Mouse (Mus musculus): ENCODE measurements around the gene Cyp2c65. TPM values are rescaled to one million over a fixed set of nuclear protein-coding genes. Genes with fewer than 3 reads are reported as not detected.
"Not testable (repeated sequence)": the region's sequence is repeated elsewhere in the genome, so short reads cannot be mapped to it uniquely, and the experiment has no call there.

Cyp2c65 gene
- polyA plus RNA-seq (2015; fragmentation: Nextera tagmentation; extraction: Ambion mirVana): 0.07 TPM in 1 of 2 replicates, not detected in the other

DNA sequence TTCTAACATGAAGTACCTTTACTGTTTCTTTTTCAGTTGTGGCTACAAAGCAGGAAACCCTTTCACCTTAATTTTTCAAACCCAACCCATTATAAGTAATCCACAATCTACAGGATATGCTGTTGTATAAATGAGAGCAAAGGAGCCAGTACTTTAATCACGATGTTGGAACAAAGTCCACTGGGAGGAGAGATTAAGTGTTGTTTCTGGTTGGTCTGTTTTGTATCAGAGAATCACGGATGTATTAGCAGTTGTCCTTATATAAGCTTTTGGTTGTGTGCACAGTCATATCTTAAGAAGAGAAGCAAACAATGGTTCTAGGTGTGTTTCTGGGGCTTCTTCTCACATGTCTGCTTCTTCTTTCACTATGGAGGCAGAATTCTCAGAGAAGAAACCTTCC is at the start of gene Cyp2c65:
TSS of gene Cyp2c65 (plus strand) at position 297 of the 400 bp plus-strand sequence.
- no peaks in the 10 kb centered on the region for H3K36me3 ChIP-seq (ENCODE audit: control insufficient read depth, insufficient read depth)
- H3K4me3 ChIP-seq (ENCODE audit: low read length): no peak within 1 kb of the TSS
- no peak for ATAC-seq (replicated peaks; ENCODE audit: extremely low read depth, insufficient read depth, low FRiP score)

DNA sequence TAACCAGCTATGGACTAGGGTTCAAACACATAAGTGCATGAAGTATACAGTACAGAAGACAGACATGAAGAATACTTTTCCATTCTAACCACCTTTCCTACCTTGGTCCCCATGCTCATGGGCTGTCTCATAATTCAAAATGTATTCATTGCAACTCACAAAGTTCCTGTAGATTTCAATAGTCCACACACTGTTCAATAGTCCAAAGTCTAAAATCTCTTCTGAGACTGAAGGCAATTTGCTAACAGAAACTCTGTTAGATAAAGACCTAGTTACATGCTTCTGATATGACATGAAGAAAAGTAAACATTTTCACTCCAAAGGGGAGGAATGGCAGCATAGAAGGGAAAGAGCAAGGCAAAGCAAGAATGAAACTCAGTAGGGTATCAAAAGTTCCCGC is 2.9 kb upstream of the Cyp2c65 start:
- no peak overlapping the region for H3K27ac ChIP-seq (ENCODE audit: low read length)
- no peak overlapping the region for H3K4me2 ChIP-seq (ENCODE audit: low read depth, low read length)
- no peak overlapping the region for H3K4me3 ChIP-seq (ENCODE audit: low read length)
- H3K27me3 ChIP-seq (ENCODE audit: control insufficient read depth, insufficient read depth, low read length): no peaks in the 10 kb centered on the region
- H3K9ac ChIP-seq (ENCODE audit: low read length): no peak overlapping the region
- no peak for ATAC-seq (replicated peaks; ENCODE audit: extremely low read depth, insufficient read depth, low FRiP score)
- H3K9me3 ChIP-seq (replicated peaks; ENCODE audit: control insufficient read depth, low read length): no peaks in the 10 kb centered on the region
- WGBS: 83% methylated on average over 1 of the region's 1 CpGs
- no peaks in the 10 kb centered on the region for H3K36me3 ChIP-seq (ENCODE audit: control insufficient read depth, insufficient read depth)
- H3K4me1 ChIP-seq (ENCODE audit: control insufficient read depth, insufficient read depth, low read length): no peaks in the 10 kb centered on the region

More for the DNA sequence above, at the start of gene Cyp2c65:
- WGBS: 40% methylated on average over 2 of the region's 2 CpGs
- no peak within 1 kb of the TSS for H3K4me2 ChIP-seq (ENCODE audit: low read depth, low read length)
- no peaks in the 10 kb centered on the region for H3K27me3 ChIP-seq (ENCODE audit: control insufficient read depth, insufficient read depth, low read length)
- H3K4me1 ChIP-seq (ENCODE audit: control insufficient read depth, insufficient read depth, low read length): no peaks in the 10 kb centered on the region
- H3K27ac ChIP-seq (ENCODE audit: low read length): no peak within 1 kb of the TSS
- no peak within 1 kb of the TSS for H3K9ac ChIP-seq (ENCODE audit: low read length)
- no peaks in the 10 kb centered on the region for H3K9me3 ChIP-seq (replicated peaks; ENCODE audit: control insufficient read depth, low read length)

GRCm38 (mm10) chr19:39098779-39099178 is 38.0 kb downstream of the Cyp2c65 start:
- not testable (repeated sequence) for H3K27ac ChIP-seq (ENCODE audit: low read length); ATAC-seq (replicated peaks; ENCODE audit: extremely low read depth, insufficient read depth, low FRiP score); H3K9ac ChIP-seq (ENCODE audit: low read length); H3K4me2 ChIP-seq (ENCODE audit: low read depth, low read length); H3K4me3 ChIP-seq (ENCODE audit: low read length); H3K27me3 ChIP-seq (ENCODE audit: control insufficient read depth, insufficient read depth, low read length); H3K36me3 ChIP-seq (ENCODE audit: control insufficient read depth, insufficient read depth); H3K4me1 ChIP-seq (ENCODE audit: control insufficient read depth, insufficient read depth, low read length)
- WGBS: 60% methylated on average over 2 of the region's 2 CpGs
- H3K9me3 ChIP-seq (replicated peaks; ENCODE audit: control insufficient read depth, low read length): peaks cover 15% of the 10 kb centered on the region

DNA sequence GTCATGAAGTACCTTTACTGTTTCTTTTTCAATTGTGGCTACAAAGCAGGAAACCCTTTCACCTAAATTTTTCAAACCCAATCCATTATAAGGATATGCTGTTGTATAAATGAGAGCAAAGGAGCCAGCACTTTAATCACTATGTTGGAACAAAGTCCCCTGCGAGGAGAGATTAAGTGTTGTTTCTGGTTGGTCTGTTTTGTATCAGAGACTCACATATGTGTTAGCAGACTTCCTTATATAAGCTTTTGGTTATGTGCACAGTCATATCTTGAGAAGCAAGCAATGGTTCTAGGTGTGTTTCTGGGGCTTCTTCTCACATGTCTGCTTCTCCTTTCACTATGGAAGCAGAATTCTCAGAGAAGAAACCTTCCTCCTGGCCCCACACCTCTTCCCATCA is 52.8 kb downstream of the Cyp2c65 start, which contains the start of gene Cyp2c66:
TSS of gene Cyp2c66 (plus strand) at position 255 of the 400 bp plus-strand sequence.
- 63% methylated on average over 1 of the region's 1 CpGs for WGBS
- H3K27ac ChIP-seq (ENCODE audit: low read length): no peak within 1 kb of the TSS
- H3K36me3 ChIP-seq (ENCODE audit: control insufficient read depth, insufficient read depth): no peaks in the 10 kb centered on the region
- H3K27me3 ChIP-seq (ENCODE audit: control insufficient read depth, insufficient read depth, low read length): no peaks in the 10 kb centered on the region
- H3K4me2 ChIP-seq (ENCODE audit: low read depth, low read length): no peak within 1 kb of the TSS
- H3K4me1 ChIP-seq (ENCODE audit: control insufficient read depth, insufficient read depth, low read length): no peaks in the 10 kb centered on the region
- no peaks in the 10 kb centered on the region for H3K9me3 ChIP-seq (replicated peaks; ENCODE audit: control insufficient read depth, low read length)
- ATAC-seq (replicated peaks; ENCODE audit: extremely low read depth, insufficient read depth, low FRiP score): no peak
- no peak within 1 kb of the TSS for H3K9ac ChIP-seq (ENCODE audit: low read length)
- no peak within 1 kb of the TSS for H3K4me3 ChIP-seq (ENCODE audit: low read length)

Other genes starting within 250 kb of the Cyp2c65 start
- gene Noc3l, start 241.8 kb upstream of the Cyp2c65 start, polyA plus RNA-seq (2015; fragmentation: Nextera tagmentation; extraction: Ambion mirVana): 3.6 and 4.3 TPM in 2 replicates
- gene Tbc1d12, start 224.4 kb upstream of the Cyp2c65 start, polyA plus RNA-seq (2015; fragmentation: Nextera tagmentation; extraction: Ambion mirVana): 1.3 TPM in 2 replicates
- 20.2 and 24.7 TPM in 2 replicates for gene Hells, start 130.1 kb upstream of the Cyp2c65 start, polyA plus RNA-seq (2015; fragmentation: Nextera tagmentation; extraction: Ambion mirVana)
- 0.41 TPM in 1 of 2 replicates, not detected in the other for gene Cyp2c55, start 54.0 kb upstream of the Cyp2c65 start, polyA plus RNA-seq (2015; fragmentation: Nextera tagmentation; extraction: Ambion mirVana)
- gene Cyp2c66, start 52.9 kb downstream of the Cyp2c65 start, polyA plus RNA-seq (2015; fragmentation: Nextera tagmentation; extraction: Ambion mirVana): not detected in 2 replicates
- gene Cyp2c29, start 208.4 kb downstream of the Cyp2c65 start, polyA plus RNA-seq (2015; fragmentation: Nextera tagmentation; extraction: Ambion mirVana): not detected in 2 replicates

Data from heart, embryonic 16.5 days (tissue).